Mouse (Mus musculus) small intestine, adult 2 months (tissue): ENCODE data around the gene Aff3.

Experiments used
- CTCF ChIP-seq: fragments of 200-500 bp; IDR thresholded peaks from 2 replicates; pipeline ENCODE4 v1.5.1; 2012; ENCODE audit warnings: low read depth, mild to moderate bottlenecking, control low read depth, inconsistent platforms, low read length, moderate library complexity, mixed read lengths; ENCODE audit not compliant: insufficient replicate concordance, insufficient read length; ENCODE audit errors: extremely low read depth
- POLR2A ChIP-seq: fragments of 200-500 bp; IDR thresholded peaks from 2 replicates; pipeline ENCODE4 v1.6.1; 2012; ENCODE audit warnings: low read depth, mild to moderate bottlenecking, control low read depth, inconsistent platforms, low read length, moderate library complexity

- TF ChIP-seq POLR2A (no peak), CTCF (no peak)
Observed at GRCm38 (mm10) chr1:38671756-38672155, 7.0 kb upstream of the Aff3 start.
